8 mouse cellular contexts compared by ENCODE assay signal in genomic region chr14:97588182-97588581, GRCm38 (mm10).
DNase-seq lines count a peak whose midpoint lies in the region; ATAC-seq and TF ChIP-seq lines count a peak whose summit lies in the region.

No protein-coding gene starts in this region.

- TF ChIP-seq CTCF in liver, adult 2 months (IDR thresholded peaks at IDR 0.05; ENCODE audit: low read depth, low read length): no peak
- TF ChIP-seq CTCF in liver, postnatal 0 days (IDR thresholded peaks at IDR 0.05; ENCODE audit: low read depth): no peak

- no peaks in the 10 kb centered on the region for H3K36me3 ChIP-seq in liver, adult 2 months (ENCODE audit: control insufficient read depth, insufficient read depth, low read length)
- H3K36me3 ChIP-seq in liver, postnatal 0 days (replicated peaks; ENCODE audit: insufficient read depth, low read length): no peaks in the 10 kb centered on the region
- H3K36me3 ChIP-seq in lung, embryonic 15.5 days: no peaks in the 10 kb centered on the region

- TF ChIP-seq EP300 in liver, postnatal 0 days (IDR thresholded peaks at IDR 0.05; ENCODE audit: low read depth): no peak

- H3K9me3 ChIP-seq in liver, postnatal 0 days (ENCODE audit: low read length): no peaks in the 10 kb centered on the region
- no peaks in the 10 kb centered on the region for H3K9me3 ChIP-seq in lung, embryonic 15.5 days

- no peak overlapping the region for H3K4me3 ChIP-seq in liver, adult 2 months (ENCODE audit: insufficient read depth, low read depth, low read length)
- no peak overlapping the region for H3K4me3 ChIP-seq in liver, postnatal 0 days (ENCODE audit: low read depth, low read length)
- H3K4me3 ChIP-seq in lung, embryonic 15.5 days: no peak overlapping the region

- no peak for ATAC-seq in liver, postnatal 0 days
- peak; percentile 96 for ATAC-seq in lung, embryonic 15.5 days (ENCODE audit: borderline replicate concordance, extremely low read depth, low FRiP score, low TSS enrichment)
- ATAC-seq in inflammation-experienced regulatory T-cells, adult 6 months: no peak

- no peaks in the 10 kb centered on the region for H3K79me2 ChIP-seq in liver, adult 2 months (ENCODE audit: control insufficient read depth, insufficient read depth, low read length)

- no peaks in the 10 kb centered on the region for H3K27me3 ChIP-seq in liver, adult 2 months (ENCODE audit: control insufficient read depth, insufficient read depth, low read length)
- no peaks in the 10 kb centered on the region for H3K27me3 ChIP-seq in liver, postnatal 0 days (ENCODE audit: insufficient read depth, low read length)
- H3K27me3 ChIP-seq in lung, embryonic 15.5 days: no peaks in the 10 kb centered on the region

- no peak overlapping the region for H3K9ac ChIP-seq in liver, adult 2 months (ENCODE audit: low read depth, low read length)
- no peak overlapping the region for H3K9ac ChIP-seq in liver, postnatal 0 days (replicated peaks)
- H3K9ac ChIP-seq in lung, embryonic 15.5 days: no peak overlapping the region

- peak; percentile 18 for DNase-seq in liver, adult 2 months (ENCODE audit: extremely low read depth, low read depth, low spot score)
- no peak for DNase-seq in liver, postnatal 0 days
- peak; percentile 22 to 27 for DNase-seq in frontal cortex, postnatal 10 days (ENCODE audit: low spot score in 2 of 2)
- peak; percentile 34 for DNase-seq in kidney, postnatal 14 days
- DNase-seq in retina, postnatal 1 day: peak; percentile 67
- no peak for DNase-seq in adrenal gland, postnatal 14 days

- 61% methylated on average over 7 of the region's 7 CpGs for WGBS in liver, adult 2 months
- 58% methylated on average over 7 of the region's 7 CpGs for WGBS in liver, postnatal 0 days (ENCODE audit: insufficient replicate concordance)
- WGBS in lung, embryonic 15.5 days: 21% methylated on average over 7 of the region's 7 CpGs

- H3K27ac ChIP-seq in liver, adult 2 months (replicated peaks; ENCODE audit: insufficient read depth, low read depth, low read length): no peak overlapping the region
- no peak overlapping the region for H3K27ac ChIP-seq in liver, postnatal 0 days (ENCODE audit: low read depth)
- peak overlapping the region; percentile 76 for H3K27ac ChIP-seq in lung, embryonic 15.5 days

- no peak for TF ChIP-seq POLR2A in liver, adult 2 months (IDR thresholded peaks at IDR 0.05; ENCODE audit: extremely low read depth, insufficient read depth, low read length)

- no peaks in the 10 kb centered on the region for H3K4me1 ChIP-seq in liver, adult 2 months (ENCODE audit: control insufficient read depth, insufficient read depth, low read length)
- H3K4me1 ChIP-seq in liver, postnatal 0 days (ENCODE audit: insufficient read depth): no peaks in the 10 kb centered on the region
- H3K4me1 ChIP-seq in lung, embryonic 15.5 days: peaks cover 3% of the 10 kb centered on the region; the same call in 1 of the 2 replicates

- H3K4me2 ChIP-seq in liver, postnatal 0 days (ENCODE audit: low read depth, low read length): no peak overlapping the region
- H3K4me2 ChIP-seq in lung, embryonic 15.5 days: peak overlapping the region; percentile 12

Comparison
In these comparisons a context has a peak if more than half of its experiments do, and no peak if none do; other contexts are left out.
1. DNase-seq: peak in liver, adult 2 months (single experiment), frontal cortex, postnatal 10 days (2 of 2), kidney, postnatal 14 days (single experiment) and retina, postnatal 1 day (single experiment); none in liver, postnatal 0 days (single experiment) and adrenal gland, postnatal 14 days (single experiment).